Mouse (Mus musculus) cerebellum, postnatal 36 days (tissue): ENCODE results near the gene Large1.
A peak's percentile ranks its signal among the peaks of the same experiment; 100 is the strongest.
"Not testable (repeated sequence)": the region's sequence is repeated elsewhere in the genome, so short reads cannot be mapped to it uniquely, and the experiment has no call there.

Experiments
- DNase-seq, 2 experiments: peaks; one replicate each; pipeline ENCODE4 v3.0.0; 2021 to 2022; ENCODE audit warnings: mixed read lengths in 2 of 2

The Large1 gene

DNA sequence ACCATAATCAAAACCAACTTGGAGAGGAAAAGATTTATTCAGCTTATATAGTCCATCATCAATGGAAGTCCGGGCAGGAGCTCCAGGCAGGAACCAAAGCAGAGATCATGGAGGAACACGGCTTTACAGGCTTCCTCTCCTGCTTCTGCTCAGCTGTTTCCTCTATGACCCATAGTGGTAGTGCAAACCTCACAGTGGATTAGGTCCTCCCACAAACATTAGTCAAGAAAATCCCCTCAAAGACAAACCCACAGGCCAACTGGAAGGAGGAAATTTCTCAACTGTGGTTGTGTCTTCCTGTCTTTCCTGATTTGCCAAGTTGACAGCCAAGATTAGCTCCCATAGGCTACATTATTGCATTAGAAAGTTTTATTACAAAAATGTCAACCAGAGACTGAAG, 59.7 kb downstream of the Large1 start:
- DNase-seq: no peak

DNA sequence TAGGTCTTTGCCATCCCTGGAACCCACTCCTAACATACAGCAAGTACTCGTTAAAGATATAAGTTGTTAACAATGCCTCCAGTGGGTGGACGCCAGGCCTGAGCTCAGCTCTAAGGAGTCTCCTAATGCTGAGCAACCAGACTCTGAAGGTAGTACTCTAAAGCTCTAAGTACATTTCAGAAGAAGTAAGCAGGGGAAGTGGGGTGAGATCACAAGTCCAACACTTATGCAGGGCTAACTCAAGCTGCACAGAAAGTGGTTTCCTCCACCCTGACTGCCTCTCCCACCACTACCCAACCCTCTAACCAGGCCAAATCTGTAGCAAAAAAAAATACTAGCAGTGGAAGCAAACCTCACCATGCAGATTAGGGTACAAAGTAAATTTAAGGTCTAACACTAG, 61.7 kb downstream of the Large1 start:
- no peak for DNase-seq

DNA sequence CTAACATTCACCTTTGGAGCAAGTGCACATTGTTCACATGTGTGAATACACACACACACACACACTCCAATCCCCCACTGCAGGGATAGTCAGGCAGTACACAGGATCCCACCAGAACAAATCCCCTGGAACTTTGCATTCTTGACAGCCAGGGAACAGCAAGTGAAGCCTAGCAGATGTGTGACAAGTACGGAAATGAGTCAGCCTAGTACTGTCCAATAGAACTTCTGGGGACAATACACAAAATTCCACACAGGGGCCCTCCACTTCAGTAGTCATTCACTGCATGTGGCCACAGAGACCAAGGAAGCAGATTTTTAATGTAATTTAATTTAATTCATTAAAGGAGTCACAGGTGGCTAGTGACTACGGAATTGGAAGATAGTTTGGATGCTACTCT, 62.7 kb downstream of the Large1 start:
- no peak for DNase-seq

DNA sequence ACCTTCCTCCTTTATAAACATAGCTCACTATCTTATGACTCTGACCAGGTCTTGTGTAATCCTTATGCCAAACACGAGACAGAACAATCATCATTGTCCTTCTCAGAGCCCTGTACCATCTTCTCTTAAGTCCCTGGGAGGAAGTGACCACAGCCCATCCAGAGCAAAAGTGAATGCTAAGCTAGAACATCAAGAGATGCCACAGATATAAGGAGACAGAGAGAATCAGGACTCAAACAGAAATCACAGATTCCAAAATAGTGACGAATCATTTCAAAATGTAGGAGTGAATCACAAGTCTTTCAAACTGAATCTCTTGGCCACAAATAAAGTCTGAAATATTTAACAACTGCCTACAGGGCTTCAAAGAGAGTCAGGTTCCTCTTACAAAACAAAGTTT, 63.5 kb downstream of the Large1 start:
- DNase-seq: no peak

DNA sequence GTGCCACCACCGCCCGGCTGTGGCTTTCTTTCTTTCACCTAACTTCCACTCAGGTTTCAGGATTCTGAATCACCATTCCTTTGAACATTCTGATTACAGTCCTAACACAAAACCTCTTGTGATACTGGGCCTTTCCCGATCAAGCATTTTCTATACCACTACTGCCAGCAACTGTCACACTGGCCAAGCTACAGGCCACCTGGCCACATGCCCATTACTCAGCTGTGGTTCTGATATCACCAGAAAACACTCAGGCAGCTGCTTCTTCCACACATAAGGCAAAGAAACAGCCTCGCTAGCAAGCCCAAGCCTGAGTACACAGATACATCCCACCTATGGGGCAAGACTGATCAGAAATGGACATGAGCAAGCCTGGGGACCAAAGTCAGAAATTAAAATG, 71.3 kb downstream of the Large1 start:
- DNase-seq: peak; percentile 40 to 43

DNA sequence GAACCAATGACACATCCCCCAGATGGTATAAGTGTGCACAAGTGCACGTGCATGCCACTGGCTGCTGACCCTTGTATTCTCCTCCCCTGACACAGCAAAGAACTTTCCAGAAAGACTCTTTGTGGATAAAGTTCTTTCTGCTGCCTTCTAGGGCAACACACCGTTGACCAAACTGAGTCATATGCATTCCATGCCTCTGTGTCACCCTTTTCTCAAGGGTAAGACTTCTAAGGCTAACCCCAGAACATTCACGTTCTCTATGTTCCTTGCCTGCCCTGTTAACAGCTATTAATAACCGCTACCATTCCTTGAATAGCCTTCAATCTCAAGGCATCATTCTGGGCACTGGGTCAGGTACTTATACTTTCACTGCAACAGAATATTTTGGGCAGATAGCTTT, 77.3 kb downstream of the Large1 start:
- DNase-seq: no peak

DNA sequence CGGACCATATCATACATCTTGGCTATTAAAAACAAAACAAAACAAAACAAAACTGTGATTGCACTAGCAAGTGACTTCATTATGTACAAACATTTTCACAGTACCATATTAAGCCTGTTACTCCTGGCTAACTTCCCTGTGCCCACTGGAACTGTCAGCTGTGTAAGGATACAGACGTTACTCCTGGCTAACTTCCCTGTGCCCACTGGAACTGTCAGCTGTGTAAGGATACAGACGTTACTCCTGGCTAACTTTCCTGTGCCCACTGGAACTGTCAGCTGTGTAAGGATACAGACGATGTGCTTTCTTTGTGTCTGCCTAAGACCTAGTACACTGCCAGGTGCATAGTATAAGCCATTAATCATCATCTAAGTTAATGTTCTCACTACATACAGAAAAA, 77.9 kb downstream of the Large1 start:
- DNase-seq: not testable (repeated sequence)

DNA sequence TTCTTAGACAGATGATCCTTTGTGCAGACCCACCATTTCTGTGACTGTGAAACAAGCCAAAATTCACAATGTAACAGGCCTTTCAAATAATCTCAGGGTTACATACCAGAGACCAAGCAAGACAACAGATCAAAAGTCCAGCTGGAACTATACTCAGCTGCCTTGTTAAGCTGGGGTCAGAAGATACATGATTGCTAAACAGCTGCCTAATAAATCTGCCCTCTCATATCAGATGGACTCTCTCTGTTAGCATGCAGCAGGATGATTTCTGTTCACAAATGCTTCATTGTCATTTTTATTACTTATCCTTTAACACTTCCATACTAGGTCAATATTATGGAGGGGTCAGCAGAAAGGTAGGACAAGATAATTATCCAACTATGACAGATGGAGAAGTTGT, 80.2 kb downstream of the Large1 start:
- no peak for DNase-seq

DNA sequence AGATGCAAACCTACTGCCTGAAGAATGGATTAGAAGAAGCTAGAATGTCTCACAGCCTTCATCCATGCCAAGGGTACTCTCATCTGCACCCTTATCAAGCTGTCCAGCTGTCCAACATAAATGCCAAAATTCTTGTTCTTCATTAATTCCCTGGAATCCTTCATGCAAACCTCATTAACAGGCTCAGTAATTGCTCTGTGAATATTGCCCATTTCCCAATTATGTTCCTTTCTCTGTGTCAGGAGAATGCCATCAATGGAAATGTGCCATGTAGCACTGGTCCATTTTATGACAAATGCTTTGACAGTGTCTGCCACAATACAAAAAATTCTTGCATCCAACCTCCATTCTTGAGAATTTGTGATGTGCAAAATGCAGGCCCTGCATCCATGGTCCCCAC, 82.3 kb downstream of the Large1 start:
- no peak for DNase-seq

DNA sequence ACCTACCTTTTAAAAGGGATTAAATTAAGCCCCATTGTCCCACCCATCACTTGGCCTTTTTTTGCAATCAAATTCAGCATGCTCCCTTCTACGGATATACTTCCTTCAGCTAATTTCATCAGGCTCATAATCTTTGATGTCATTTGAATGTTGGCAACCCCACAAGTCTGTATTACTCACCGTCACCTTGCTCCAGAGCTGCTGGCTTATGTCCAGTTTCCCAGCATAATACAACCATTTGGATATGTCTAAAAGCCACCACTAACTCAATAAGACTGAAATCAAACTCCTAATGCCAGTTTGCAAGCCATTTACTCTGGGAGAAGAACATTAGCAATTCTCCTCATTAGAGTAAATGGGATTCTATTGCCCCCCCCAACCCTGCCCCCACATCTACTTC, 95.4 kb downstream of the Large1 start:
- DNase-seq: peak; percentile 20 to 44

DNA sequence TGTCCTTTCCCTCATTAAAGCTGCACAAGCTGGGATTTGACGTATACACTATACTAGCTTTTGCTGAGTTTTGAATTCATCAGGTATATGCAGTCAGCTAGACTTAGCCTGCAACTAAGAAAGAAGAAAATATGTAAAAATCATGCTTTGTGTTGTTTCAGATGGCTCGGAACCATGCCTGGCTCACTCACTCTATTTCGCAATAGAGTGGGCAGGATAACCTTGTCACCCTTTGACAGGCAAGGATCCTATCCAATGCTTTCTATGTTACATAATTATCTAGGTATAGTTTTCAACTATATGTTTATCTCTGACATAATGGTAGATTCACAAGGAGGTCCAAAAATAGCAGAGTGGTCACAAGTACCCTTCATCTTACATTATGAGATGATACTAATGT, 109.2 kb downstream of the Large1 start:
- DNase-seq: no peak

DNA sequence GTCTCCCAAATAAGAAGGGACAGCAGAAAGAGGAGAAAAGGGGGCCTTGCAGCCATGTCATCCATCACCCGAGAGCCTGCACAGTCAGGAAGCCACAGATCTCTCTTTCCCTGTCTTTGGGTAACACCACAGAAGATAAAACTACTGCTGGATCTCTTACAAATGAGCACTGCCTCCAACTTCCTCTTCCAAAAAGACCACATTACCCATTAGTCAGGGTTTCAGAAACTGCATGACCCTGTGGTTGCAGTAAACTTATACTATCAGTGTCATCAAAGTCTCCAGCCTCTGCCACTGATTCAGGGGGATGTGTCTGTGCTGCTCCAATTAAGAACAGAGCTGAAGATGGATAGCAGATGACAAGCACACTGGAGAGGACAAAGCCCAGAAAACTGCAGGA, 111.3 kb downstream of the Large1 start:
- DNase-seq: no peak

DNA sequence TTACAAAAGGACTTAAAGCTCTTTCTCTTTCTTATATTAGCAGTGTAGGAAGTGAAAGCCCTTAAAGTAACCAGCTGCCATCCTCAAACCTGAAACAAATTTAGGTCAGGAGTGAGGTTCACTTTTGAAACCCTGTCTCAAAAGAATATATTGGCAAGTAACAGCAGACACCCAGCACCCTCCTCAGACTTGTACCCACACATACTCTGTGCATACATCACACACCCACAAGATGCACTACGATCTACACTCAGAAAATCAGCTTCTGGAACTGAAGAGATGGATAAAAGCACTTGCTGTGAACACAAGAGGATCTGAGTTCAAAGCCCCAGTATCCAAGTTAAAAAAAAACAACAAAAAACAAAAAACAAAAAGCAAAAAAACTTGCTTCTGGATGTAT, 119.1 kb downstream of the Large1 start:
- no peak for DNase-seq

DNA sequence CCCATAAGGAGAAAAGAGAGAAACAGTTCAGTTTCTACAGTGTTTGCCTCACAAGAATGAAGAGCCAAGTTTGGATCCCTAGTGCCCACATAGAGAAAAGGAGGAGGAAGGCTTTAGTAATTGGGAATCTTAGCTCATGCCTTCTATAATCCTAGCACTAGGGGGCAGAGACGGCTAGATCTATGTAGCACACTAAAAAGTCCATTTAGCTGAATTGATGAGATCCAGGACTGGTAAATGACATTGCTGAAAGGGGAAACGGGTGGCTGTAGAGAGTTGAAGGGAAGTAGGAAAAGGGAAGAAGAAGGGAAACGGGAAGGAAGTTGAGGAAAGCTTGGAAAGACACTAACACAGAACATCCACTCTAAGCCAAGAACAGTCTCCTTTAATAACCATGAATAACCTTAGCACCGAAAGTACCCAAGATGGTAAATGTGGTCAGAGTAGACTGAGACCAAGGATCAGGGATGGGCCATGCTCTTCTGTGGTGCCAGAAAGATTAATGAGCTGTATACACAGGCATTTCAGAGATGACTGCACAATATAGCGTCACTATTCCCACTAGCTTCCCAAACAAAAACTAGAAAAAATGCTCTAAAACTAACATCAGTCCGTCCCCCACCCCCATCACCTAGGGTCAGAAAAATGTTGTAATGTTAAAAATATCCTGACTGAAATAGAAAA, 119.8 kb downstream of the Large1 start:
- peak in 1 of 2 experiments; percentile 43 for DNase-seq

DNA sequence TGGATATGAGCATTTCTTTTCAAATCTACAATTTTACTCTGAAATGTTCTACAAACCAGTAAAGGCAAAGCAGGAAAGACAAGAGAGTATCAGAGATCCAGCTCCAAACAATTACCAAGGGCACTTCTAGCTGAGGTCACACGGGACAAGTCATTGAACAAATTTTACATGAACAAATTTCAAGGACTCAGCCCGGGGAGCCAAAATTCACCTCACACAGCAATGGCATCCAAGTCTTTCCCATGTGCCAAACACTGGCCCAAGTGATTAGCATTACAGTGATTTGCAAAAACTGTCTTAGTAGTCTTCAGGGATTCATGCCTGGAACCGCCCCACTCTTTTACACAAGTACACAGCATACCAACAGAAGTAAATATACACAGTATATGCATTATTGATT, 126.5 kb downstream of the Large1 start:
- DNase-seq: no peak

DNA sequence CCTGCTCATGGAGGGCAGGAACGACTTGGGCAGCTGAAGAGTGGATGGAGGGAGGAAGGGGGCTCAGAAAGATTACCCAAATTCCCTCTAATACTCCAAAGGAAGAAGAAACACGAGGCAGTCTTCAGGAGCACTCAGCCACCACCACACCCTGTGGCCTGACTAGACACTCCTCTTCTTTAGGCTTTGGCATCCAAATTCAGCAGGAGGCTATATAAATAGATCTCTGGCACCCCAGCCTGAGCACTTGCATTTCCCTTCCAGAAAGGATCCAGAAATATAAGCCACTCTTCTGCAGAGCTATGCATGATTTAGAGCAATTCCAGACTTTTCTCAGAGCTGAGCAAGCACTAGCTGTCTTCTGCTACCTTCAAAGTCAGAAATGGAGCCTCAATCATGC, 127.7 kb downstream of the Large1 start:
- peak in 1 of 2 experiments; percentile 11 for DNase-seq

DNA sequence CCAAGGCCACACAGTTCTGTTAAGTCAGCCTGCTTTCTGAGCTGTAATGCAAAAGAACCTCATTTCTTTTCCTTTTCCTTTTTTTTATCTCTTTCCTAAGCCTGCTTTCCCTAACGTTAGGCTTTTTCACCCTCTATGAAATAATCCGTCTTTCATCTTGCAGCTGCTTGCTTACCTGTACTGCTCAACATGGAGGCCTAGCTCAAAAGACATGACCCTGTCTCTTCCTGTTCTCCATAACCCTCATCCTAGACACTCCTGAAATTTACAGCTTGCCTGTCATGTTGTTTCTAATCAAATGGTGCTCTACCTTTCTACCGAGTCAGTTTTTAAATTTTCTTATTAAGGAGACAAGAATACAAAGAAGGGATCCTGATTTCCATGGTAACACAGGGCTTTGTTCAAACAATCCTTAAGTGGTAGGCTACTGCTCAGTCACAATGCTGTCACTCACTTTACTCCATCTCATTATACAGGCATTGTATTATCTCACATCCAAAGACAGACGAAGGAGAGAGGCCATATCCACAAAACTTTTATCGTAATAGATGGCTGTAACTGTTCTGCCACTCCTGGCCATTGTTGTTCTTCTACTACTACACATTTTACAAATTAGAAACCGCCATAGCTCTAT, 134.0 kb downstream of the Large1 start:
- DNase-seq: no peak

DNA sequence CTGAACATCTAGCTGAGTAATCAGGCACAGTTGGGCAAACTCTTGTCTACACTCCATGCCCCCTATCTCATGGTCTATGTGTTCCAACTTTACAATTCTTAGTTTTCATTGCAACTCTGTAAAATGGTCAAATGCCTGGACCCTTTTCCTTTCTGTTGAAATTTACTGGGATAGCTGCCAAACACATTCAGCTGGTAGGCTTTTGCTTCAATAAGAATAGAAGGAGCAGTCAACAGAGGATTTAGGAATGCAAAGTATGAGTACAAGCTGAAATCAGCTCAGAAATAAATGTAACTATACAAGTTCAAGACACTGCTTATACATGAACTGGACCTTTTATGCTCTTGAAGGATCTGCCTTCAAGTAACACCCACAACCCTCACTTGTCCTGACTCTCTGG, 146.5 kb downstream of the Large1 start:
- no peak for DNase-seq

DNA sequence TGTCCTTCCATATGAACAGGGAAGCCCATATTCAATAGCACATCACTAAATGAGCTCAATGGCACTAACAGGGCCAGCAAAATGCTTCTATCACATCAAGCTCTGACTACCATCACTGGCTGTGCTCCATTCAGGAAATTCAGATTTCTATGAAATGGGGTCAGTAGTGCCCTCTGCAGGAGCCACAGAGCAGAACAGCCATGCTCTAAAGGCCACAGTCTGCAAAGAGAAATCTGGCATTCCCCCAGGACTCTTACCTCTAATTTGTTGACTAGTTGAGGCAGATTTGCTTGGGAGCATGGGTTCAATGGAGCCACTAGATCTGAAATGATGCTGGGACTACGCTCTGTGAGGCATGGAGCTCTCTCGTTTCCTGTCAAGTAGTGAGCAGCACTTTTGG, 151.5 kb downstream of the Large1 start:
- DNase-seq: no peak

DNA sequence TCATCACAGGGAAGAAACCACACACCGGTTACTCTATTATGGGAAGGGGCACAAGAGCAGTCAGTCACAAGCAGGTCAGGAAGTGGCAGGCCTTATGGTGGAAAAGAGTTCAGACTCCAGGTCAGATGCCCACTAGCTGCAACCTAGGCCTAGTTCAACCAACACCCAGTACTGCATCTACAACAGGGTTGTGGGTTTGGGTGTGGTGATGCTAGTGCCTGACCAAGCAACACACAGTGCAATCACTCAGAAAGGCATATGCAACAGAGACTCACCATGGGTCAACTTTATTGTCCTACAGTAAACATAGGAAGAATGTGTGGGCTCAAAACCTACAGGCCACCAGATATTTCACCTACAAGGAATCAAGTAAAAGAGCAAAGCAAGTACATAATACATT, 155.6 kb downstream of the Large1 start:
- DNase-seq: no peak

DNA sequence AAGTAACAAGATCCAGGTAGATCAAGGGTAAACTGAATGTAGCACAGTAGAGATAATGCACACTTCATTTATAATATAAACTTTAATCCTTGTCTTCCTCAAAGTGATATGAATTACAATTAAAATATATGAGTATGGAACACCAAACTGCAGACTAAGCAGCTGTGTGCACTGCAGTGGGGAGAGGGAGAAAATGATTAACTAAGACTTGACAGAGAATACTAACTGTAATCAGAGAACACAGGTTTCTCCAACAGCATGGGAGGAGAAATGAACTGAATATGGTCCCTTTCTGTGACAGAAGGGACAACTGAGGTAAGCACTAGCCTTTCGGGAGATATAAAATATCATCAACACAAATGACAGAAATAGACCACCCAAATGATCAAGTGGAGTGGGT, 164.7 kb downstream of the Large1 start:
- no peak for DNase-seq

DNA sequence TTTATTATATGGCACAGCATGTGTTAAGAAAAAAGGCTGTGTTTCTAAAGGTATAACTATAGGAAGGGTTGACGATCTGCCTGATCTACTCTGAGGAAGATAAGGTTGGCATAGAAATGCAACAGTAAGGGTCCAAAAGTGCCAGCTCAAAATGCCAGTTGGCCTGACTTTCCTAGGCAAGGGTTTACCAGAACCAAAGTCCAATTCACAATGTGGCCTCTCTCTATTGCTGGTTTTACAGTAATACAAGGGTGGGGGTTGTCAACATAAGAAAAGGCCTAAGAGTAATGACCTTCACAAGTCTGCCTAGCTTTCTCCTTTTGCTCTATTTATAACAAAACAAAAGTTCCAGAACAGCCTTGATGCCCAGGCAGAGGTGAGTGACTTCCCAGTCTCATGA, 166.0 kb downstream of the Large1 start:
- no peak for DNase-seq

DNA sequence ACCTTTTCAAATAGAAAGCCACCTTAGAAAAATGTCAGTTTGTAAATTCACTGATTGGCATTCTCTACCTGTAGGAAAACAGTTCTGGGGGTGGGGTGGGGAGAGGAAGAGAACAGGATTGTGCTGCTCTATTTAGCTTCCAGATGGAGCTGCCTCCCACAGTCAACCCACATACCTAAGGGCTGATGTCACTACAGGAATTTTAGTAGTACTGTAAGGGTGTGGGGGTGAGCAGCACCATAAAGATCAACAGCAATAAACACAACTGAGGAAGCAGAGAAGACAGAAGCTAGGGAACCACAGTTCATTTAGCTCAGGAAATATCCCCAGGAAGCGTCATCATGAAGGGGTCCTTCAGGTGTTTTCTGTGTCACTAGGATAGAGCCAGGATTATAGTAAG, 174.9 kb downstream of the Large1 start:
- DNase-seq: no peak

DNA sequence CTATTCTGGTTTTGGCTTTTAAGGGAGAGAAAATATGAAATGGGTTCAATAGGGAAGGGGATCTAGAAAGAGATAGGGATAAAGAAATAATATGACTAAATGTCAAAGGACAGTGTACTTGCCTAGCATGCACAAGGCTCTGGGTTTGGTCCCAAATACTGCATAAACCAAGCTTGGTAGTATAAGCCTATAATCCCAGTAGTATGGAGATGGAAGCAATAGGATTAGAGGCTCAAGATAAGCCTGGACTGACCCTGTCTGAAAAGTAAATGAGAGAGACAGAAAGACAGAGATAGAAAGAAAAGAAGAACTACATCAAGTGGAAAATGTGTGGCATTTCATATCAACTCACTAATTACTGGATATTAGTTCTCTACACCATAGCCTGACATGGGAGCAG, 180.7 kb downstream of the Large1 start:
- no peak for DNase-seq

DNA sequence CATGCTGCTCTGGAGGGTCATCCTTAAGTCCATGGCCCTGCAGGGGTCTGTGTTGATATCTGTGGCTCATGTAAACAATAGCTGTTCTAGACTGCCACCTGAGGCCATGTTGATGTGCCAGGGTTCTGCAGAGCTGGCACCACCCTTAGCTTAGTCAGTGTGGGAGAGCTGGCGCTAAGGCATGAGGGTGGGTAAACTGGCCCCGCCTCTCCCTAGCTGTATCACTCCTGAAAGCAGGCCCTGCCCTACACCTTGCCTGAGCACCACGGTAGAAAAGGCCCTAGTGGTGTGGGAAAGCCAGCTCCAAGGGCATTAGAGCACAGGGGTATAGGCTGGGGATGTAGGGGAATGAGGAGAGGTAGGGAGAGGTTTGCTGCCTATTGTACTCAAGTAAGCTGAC, 191.3 kb downstream of the Large1 start:
- DNase-seq: no peak
